Mouse (Mus musculus): ENCODE data around the gene Sertad2. TPM values are rescaled to one million over a fixed set of nuclear protein-coding genes. Genes with fewer than 3 reads are reported as not detected.

Gene Sertad2
- polyA plus RNA-seq, 1 experiment, result 20.9 TPM

DNA sequence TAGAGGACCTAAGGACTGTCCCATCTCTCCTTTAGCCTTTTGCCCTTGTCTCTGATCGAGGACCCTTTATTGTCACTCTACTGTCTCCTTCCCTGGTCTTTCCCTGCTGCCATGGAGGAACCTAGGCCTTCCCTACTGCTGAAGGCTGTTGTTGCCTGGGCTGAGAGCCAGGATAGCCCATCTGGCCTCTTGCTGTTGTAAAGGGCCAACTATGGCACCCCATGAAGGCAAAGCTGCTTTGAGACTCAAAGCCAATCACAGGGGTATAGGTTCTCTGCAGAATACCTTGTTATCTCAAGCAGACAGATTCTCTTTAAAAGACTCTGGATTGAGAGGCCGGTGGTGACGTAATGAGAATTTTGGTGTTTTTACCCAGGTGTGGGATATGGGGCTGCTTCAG is 15.2 kb upstream of the Sertad2 start:
- Histone ChIP-seq H3ac (ENCODE audit: control insufficient read depth, insufficient read length) (no peak overlapping the region), H3K4me2 (ENCODE audit: low read depth) (no peak overlapping the region), H3K4me3 (no peak overlapping the region), H3K27me3 (ENCODE audit: control insufficient read depth, insufficient read depth, insufficient read length) (no peaks in the 10 kb centered on the region), H3K79me2 (ENCODE audit: control insufficient read depth, insufficient read depth) (no peaks in the 10 kb centered on the region), H3K36me3 (ENCODE audit: control insufficient read depth, insufficient read depth) (no peaks in the 10 kb centered on the region)
- TF ChIP-seq SRF (IDR thresholded peaks at IDR 0.05; ENCODE audit: control insufficient read depth, insufficient read length, low read depth) (no peak), TCF12 (IDR thresholded peaks at IDR 0.05; ENCODE audit: insufficient read depth, poor library complexity, severe bottlenecking) (no peak), MAX (IDR thresholded peaks at IDR 0.05; ENCODE audit: low read depth) (no peak), USF1 (IDR thresholded peaks at IDR 0.05; ENCODE audit: low read depth) (no peak), POLR2A (IDR thresholded peaks at IDR 0.05; ENCODE audit: insufficient read length, low read depth) (no peak), MYOG (IDR thresholded peaks at IDR 0.05; ENCODE audit: control insufficient read depth in 1 of 3, insufficient read depth in 1 of 3, insufficient read length in 2 of 3, low read depth in 2 of 3) (no peak), CEBPB (IDR thresholded peaks at IDR 0.05; ENCODE audit: insufficient read depth, poor library complexity, severe bottlenecking) (no peak), POLR2AphosphoS2 (IDR thresholded peaks at IDR 0.05; ENCODE audit: insufficient read length, low read depth) (no peak), MYOD1 (IDR thresholded peaks at IDR 0.05; ENCODE audit: control insufficient read depth in 1 of 3, insufficient read length in 2 of 3, low read depth in 2 of 3) (no peak), E2F4 (IDR thresholded peaks at IDR 0.05; ENCODE audit: insufficient read depth) (no peak), REST (IDR thresholded peaks at IDR 0.05; ENCODE audit: insufficient read depth, insufficient read length) (no peak), TCF3 (IDR thresholded peaks at IDR 0.05; ENCODE audit: insufficient read length, low read depth) (no peak)

DNA sequence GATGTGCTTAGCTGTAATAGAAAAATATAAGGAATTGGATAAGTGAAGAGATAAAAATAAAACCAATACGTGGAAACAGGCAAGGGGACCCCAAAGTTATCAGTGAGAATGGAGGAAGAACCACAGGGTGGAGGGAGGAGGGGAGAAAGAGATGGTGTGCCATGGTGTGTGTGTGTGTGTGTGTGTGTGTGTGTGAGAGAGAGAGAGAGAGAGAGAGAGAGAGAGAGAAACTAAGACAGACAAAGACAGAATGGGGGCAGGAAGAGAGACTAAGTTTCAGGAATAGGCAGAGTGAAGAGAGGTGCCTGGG is 11.4 kb upstream of the Sertad2 start:
- TF ChIP-seq TCF12 (IDR thresholded peaks at IDR 0.05; ENCODE audit: insufficient read depth, poor library complexity, severe bottlenecking) (no peak), SRF (IDR thresholded peaks at IDR 0.05; ENCODE audit: control insufficient read depth, insufficient read length, low read depth) (no peak), USF1 (IDR thresholded peaks at IDR 0.05; ENCODE audit: low read depth) (no peak), MAX (IDR thresholded peaks at IDR 0.05; ENCODE audit: low read depth) (no peak)
- Histone ChIP-seq H3K79me2 (ENCODE audit: control insufficient read depth, insufficient read depth) (no peaks in the 10 kb centered on the region), H3K27me3 (ENCODE audit: control insufficient read depth, insufficient read depth, insufficient read length) (no peaks in the 10 kb centered on the region), H3K36me3 (ENCODE audit: control insufficient read depth, insufficient read depth) (no peaks in the 10 kb centered on the region), H3ac (ENCODE audit: control insufficient read depth, insufficient read length) (peak overlapping the region; percentile 31), H3K4me2 (ENCODE audit: low read depth) (peak overlapping the region; percentile 94), H3K4me3 (peak overlapping the region; percentile 55)

- H3K79me2 ChIP-seq (ENCODE audit: control insufficient read depth, insufficient read depth), result no peaks in the 10 kb centered on the region
- no peak for TF ChIP-seq USF1 (IDR thresholded peaks at IDR 0.05; ENCODE audit: low read depth)
- TF ChIP-seq CEBPB (IDR thresholded peaks at IDR 0.05; ENCODE audit: insufficient read depth, poor library complexity, severe bottlenecking), result no peak
- TF ChIP-seq POLR2AphosphoS2 (IDR thresholded peaks at IDR 0.05; ENCODE audit: insufficient read length, low read depth), result peak; percentile 71
- TF ChIP-seq TCF3 (IDR thresholded peaks at IDR 0.05; ENCODE audit: insufficient read length, low read depth), result no peak
- no peak for TF ChIP-seq MYOD1 (IDR thresholded peaks at IDR 0.05; ENCODE audit: control insufficient read depth in 1 of 3, insufficient read length in 2 of 3, low read depth in 2 of 3)
- peak; percentile 75 for TF ChIP-seq POLR2A (IDR thresholded peaks at IDR 0.05; ENCODE audit: insufficient read length, low read depth)
- TF ChIP-seq MYOG (IDR thresholded peaks at IDR 0.05; ENCODE audit: control insufficient read depth in 1 of 3, insufficient read depth in 1 of 3, insufficient read length in 2 of 3, low read depth in 2 of 3), result no peak
- peak overlapping the region; percentile 94 for H3K4me2 ChIP-seq (ENCODE audit: low read depth)
- H3K36me3 ChIP-seq (ENCODE audit: control insufficient read depth, insufficient read depth), result no peaks in the 10 kb centered on the region
- H3K27me3 ChIP-seq (ENCODE audit: control insufficient read depth, insufficient read depth, insufficient read length), result no peaks in the 10 kb centered on the region
- peak overlapping the region; percentile 55 for H3K4me3 ChIP-seq
- H3ac ChIP-seq (ENCODE audit: control insufficient read depth, insufficient read length), result peak overlapping the region; percentile 31
These were observed 10.8 kb upstream of the Sertad2 start for GRCm38 (mm10) chr11:20531992-20532881.

DNA sequence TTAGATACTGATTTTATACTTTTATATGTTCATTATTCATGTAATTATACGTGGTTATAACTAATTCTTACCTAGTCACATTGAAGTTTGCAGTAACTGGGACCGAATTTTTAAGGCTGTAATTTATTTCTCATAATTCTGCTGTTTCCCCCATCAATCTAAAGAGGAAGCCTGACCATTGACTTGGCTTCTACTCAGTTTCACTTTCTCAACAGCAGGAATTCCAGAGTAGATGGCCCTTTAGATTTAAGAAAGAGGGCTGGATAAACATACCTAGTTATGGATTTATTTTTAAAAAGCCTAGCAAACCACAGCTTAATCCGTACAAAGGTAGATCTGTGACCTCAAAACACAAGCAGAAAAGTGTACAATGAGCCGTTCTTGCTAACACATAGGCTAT is 9.8 kb upstream of the Sertad2 start:
- no peak overlapping the region for H3K4me3 ChIP-seq
- H3ac ChIP-seq (ENCODE audit: control insufficient read depth, insufficient read length), result no peak overlapping the region
- peak overlapping the region; percentile 94 for H3K4me2 ChIP-seq (ENCODE audit: low read depth)
- H3K79me2 ChIP-seq (ENCODE audit: control insufficient read depth, insufficient read depth), result no peaks in the 10 kb centered on the region
- no peaks in the 10 kb centered on the region for H3K27me3 ChIP-seq (ENCODE audit: control insufficient read depth, insufficient read depth, insufficient read length)
- no peaks in the 10 kb centered on the region for H3K36me3 ChIP-seq (ENCODE audit: control insufficient read depth, insufficient read depth)
- TF ChIP-seq MYOG (IDR thresholded peaks at IDR 0.05; ENCODE audit: control insufficient read depth in 1 of 3, insufficient read depth in 1 of 3, insufficient read length in 2 of 3, low read depth in 2 of 3) (no peak), TCF3 (IDR thresholded peaks at IDR 0.05; ENCODE audit: insufficient read length, low read depth) (no peak), POLR2A (IDR thresholded peaks at IDR 0.05; ENCODE audit: insufficient read length, low read depth) (no peak), TCF12 (IDR thresholded peaks at IDR 0.05; ENCODE audit: insufficient read depth, poor library complexity, severe bottlenecking) (no peak), POLR2AphosphoS2 (IDR thresholded peaks at IDR 0.05; ENCODE audit: insufficient read length, low read depth) (no peak), E2F4 (IDR thresholded peaks at IDR 0.05; ENCODE audit: insufficient read depth) (no peak), USF1 (IDR thresholded peaks at IDR 0.05; ENCODE audit: low read depth) (no peak), CEBPB (IDR thresholded peaks at IDR 0.05; ENCODE audit: insufficient read depth, poor library complexity, severe bottlenecking) (no peak), MYOD1 (IDR thresholded peaks at IDR 0.05; ENCODE audit: control insufficient read depth in 1 of 3, insufficient read length in 2 of 3, low read depth in 2 of 3) (no peak), SRF (IDR thresholded peaks at IDR 0.05; ENCODE audit: control insufficient read depth, insufficient read length, low read depth) (no peak), MAX (IDR thresholded peaks at IDR 0.05; ENCODE audit: low read depth) (no peak), REST (IDR thresholded peaks at IDR 0.05; ENCODE audit: insufficient read depth, insufficient read length) (no peak)

DNA sequence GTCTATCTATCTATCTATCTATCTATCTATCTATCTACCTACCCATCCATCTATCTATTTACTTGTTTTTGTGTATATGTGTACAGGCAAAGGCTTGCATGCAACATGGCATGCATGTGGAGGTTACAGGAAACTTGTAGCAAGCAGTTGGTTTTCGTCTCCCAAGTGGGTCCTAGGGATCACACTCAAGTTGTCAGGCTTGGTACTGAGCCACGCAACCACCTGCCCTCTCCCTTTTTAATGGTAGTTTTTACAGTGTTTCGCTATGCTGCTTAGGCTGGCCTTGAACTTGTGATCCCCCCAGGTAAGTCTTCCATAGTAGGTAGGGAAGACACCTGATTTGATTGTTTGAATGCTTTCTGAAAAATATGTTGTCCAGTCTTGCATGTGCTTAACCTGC is 5.8 kb upstream of the Sertad2 start:
- no peak overlapping the region for H3K4me2 ChIP-seq (ENCODE audit: low read depth)
- H3K27me3 ChIP-seq (ENCODE audit: control insufficient read depth, insufficient read depth, insufficient read length), result no peaks in the 10 kb centered on the region
- TF ChIP-seq REST (IDR thresholded peaks at IDR 0.05; ENCODE audit: insufficient read depth, insufficient read length), result no peak
- TF ChIP-seq MYOG (IDR thresholded peaks at IDR 0.05; ENCODE audit: control insufficient read depth in 1 of 3, insufficient read depth in 1 of 3, insufficient read length in 2 of 3, low read depth in 2 of 3), result no peak
- TF ChIP-seq TCF12 (IDR thresholded peaks at IDR 0.05; ENCODE audit: insufficient read depth, poor library complexity, severe bottlenecking), result no peak
- no peak for TF ChIP-seq POLR2AphosphoS2 (IDR thresholded peaks at IDR 0.05; ENCODE audit: insufficient read length, low read depth)
- no peak for TF ChIP-seq POLR2A (IDR thresholded peaks at IDR 0.05; ENCODE audit: insufficient read length, low read depth)
- no peak for TF ChIP-seq TCF3 (IDR thresholded peaks at IDR 0.05; ENCODE audit: insufficient read length, low read depth)
- TF ChIP-seq SRF (IDR thresholded peaks at IDR 0.05; ENCODE audit: control insufficient read depth, insufficient read length, low read depth), result no peak
- TF ChIP-seq CEBPB (IDR thresholded peaks at IDR 0.05; ENCODE audit: insufficient read depth, poor library complexity, severe bottlenecking), result no peak
- TF ChIP-seq USF1 (IDR thresholded peaks at IDR 0.05; ENCODE audit: low read depth), result no peak
- TF ChIP-seq MYOD1 (IDR thresholded peaks at IDR 0.05; ENCODE audit: control insufficient read depth in 1 of 3, insufficient read length in 2 of 3, low read depth in 2 of 3), result no peak
- no peak for TF ChIP-seq MAX (IDR thresholded peaks at IDR 0.05; ENCODE audit: low read depth)
- no peak for TF ChIP-seq E2F4 (IDR thresholded peaks at IDR 0.05; ENCODE audit: insufficient read depth)
- H3K4me3 ChIP-seq, result no peak overlapping the region
- no peaks in the 10 kb centered on the region for H3K36me3 ChIP-seq (ENCODE audit: control insufficient read depth, insufficient read depth)
- H3K79me2 ChIP-seq (ENCODE audit: control insufficient read depth, insufficient read depth), result no peaks in the 10 kb centered on the region
- H3ac ChIP-seq (ENCODE audit: control insufficient read depth, insufficient read length), result no peak overlapping the region

Measured in myocyte (in vitro differentiated cells).